Mouse (Mus musculus) heart, postnatal 0 days (tissue): ENCODE results near the gene Mfap3. TPM values are rescaled to one million over a fixed set of nuclear protein-coding genes. Genes with fewer than 3 reads are reported as not detected.
"Not testable (repeated sequence)": the region's sequence is repeated elsewhere in the genome, so short reads cannot be mapped to it uniquely, and the experiment has no call there.

Experiments used
- ATAC-seq: fragments of 200-750 bp; cut with Nextera tagmentation; 2 replicates; pipeline ENCODE4 v1.8.0; 2017; ENCODE audit warnings: low read depth, moderate number of reproducible peaks, moderate library complexity; ENCODE audit not compliant: insufficient read depth
- DNase-seq: peaks from one replicate; pipeline ENCODE4 v3.0.0-alpha.2; 2016; ENCODE audit warnings: low spot score
- H3K27ac ChIP-seq: fragments of 300-500 bp; sonication (generic); 2 replicates; pipeline ENCODE4 v1.5.1; 2014; ENCODE audit warnings: low read depth, mild to moderate bottlenecking
- H3K27me3 ChIP-seq: fragments of 300-500 bp; sonication (generic); 2 replicates; pipeline ENCODE4 v1.6.1; 2014; ENCODE audit warnings: low read length, mixed read lengths; ENCODE audit not compliant: control insufficient read depth, insufficient read depth
- H3K36me3 ChIP-seq: fragments of 300-500 bp; sonication (generic); replicated peaks from 2 replicates; pipeline ENCODE4 v1.6.1; 2014; ENCODE audit warnings: low read length, mixed read lengths; ENCODE audit not compliant: control insufficient read depth, insufficient read depth
- H3K4me1 ChIP-seq: fragments of 300-500 bp; sonication (generic); 2 replicates; pipeline ENCODE4 v1.6.1; 2014; ENCODE audit warnings: antibody characterized with exemption; ENCODE audit not compliant: control insufficient read depth, insufficient read depth
- H3K4me2 ChIP-seq: fragments of 300-500 bp; sonication (generic); 2 replicates; pipeline ENCODE4 v1.6.1; 2014; ENCODE audit warnings: low read depth, mild to moderate bottlenecking, low read length, moderate library complexity
- H3K4me3 ChIP-seq: fragments of 300-500 bp; sonication (generic); 2 replicates; pipeline ENCODE4 v1.5.1; 2014; ENCODE audit warnings: low read depth, low read length
- H3K9ac ChIP-seq: fragments of 300-500 bp; sonication (generic); replicated peaks from 2 replicates; pipeline ENCODE4 v1.6.1; 2014; ENCODE audit warnings: low read depth, low read length, mixed read lengths
- H3K9me3 ChIP-seq: fragments of 300-500 bp; sonication (generic); replicated peaks from 2 replicates; pipeline ENCODE4 v1.6.1; 2016; ENCODE audit warnings: low read length; ENCODE audit not compliant: control insufficient read depth
- CTCF ChIP-seq: IDR thresholded peaks from 2 replicates; pipeline ENCODE4 v1.5.1; 2016; ENCODE audit warnings: antibody characterized with exemption, control low read depth, low read depth
- EP300 ChIP-seq: IDR thresholded peaks from 2 replicates; pipeline ENCODE4 v1.6.1; 2016; ENCODE audit warnings: antibody characterized with exemption, low read depth
- WGBS: fragments of 180-500 bp; shearing (Covaris S2); extraction: QIAGEN DNeasy Blood & Tissue Kit; methylation state at CpG from one replicate; pipeline ENCODE4 v1.1.7; 2014; 5-methylcytosine and 5-hydroxymethylcytosine counted together
- polyA plus RNA-seq: library from polyadenylated mRNA; unstranded; fragments of >200 nt; fragmentation: Nextera tagmentation; extraction: Ambion mirVana; gene quantifications from 2 replicates; pipeline ENCODE4 v1.2.1, GENCODE M21; 2015
- total RNA-seq: library from RNA; depleted of rRNA; stranded (reverse); fragments of >200 nt; gene quantifications from 2 replicates; pipeline ENCODE4 v1.2.3, GENCODE M21; 2014; ENCODE audit warnings: low replicate concordance

Mfap3 gene
- total and polyA plus RNA-seq, 2 experiments from 2014 or later, result 16.3 to 19.5 TPM

GRCm38 (mm10) chr11:57540681-57541080 lies 22.2 kb downstream of the Mfap3 start:
- ATAC-seq, result no peak
- H3K4me1 ChIP-seq, result no peaks in the 10 kb centered on the region
- TF ChIP-seq CTCF (no peak), EP300 (no peak)

DNA sequence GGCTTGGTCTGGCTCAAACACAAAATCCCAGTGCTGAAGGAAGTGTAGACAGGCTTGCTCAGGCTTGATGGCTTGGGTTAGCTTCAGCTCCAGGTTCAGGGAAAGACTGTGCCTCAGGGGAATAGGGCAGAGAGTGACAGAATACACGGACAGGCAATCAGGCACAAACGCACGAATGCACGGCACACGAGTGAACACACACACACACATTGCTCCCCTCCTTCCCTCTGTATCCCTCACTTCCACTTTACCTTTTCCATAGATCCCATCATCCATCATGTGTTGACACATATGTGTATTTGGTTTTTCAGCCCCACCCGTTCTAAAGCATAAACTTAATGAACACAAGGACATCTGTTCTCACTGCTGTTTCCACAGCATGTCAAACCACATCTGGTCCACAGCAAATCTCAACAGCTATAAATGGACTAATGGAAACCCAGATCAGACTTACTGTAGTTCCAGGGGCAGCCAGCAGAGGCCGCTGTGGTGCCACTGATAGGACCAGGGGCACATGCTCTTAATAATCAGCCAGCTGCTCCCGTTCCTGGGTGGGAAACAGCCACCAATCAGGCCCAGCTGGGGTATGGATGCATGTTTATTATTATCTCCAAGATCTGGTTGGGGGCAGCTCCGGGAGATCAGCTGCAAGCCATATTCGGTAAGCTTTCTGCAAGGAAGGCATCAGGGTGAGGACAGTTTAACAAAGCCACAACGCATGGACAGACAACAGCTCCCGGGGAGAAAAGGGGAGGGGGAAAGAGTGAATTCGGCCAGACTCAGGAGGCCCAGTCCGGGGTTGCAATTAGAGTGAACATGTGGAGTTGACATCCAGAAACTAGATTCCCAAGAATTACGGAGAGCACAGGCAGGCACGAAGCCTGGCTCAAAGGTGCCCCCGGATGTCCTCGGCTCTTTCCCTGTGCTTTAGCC lies 30.4 kb downstream of the Mfap3 start:
- ATAC-seq (peak; percentile 44), DNase-seq (peak; percentile 52)
- H3K9ac ChIP-seq, result no peak overlapping the region
- no peaks in the 10 kb centered on the region for H3K4me1 ChIP-seq
- H3K4me2 ChIP-seq, result peak overlapping the region; percentile 13; the same call in 1 of the 2 replicates
- peak; percentile 97 for TF ChIP-seq CTCF
- no peak for TF ChIP-seq EP300
- H3K4me3 ChIP-seq, result no peak overlapping the region
- no peaks in the 10 kb centered on the region for H3K9me3 ChIP-seq
- 39% methylated on average over 18 of the region's 18 CpGs for WGBS
- H3K27ac ChIP-seq, result no peak overlapping the region
- H3K27me3 ChIP-seq, result 0 out of 2 replicates have a peak, but pooled peaks cover 2% of the 10 kb centered on the region
- H3K36me3 ChIP-seq, result no peaks in the 10 kb centered on the region

More at GRCm38 (mm10) chr11:57540681-57541080, 22.2 kb downstream of the Mfap3 start:
- no peak overlapping the region for H3K27ac ChIP-seq
- H3K4me2 ChIP-seq, result no peak overlapping the region
- no peaks in the 10 kb centered on the region for H3K36me3 ChIP-seq
- no peak overlapping the region for H3K4me3 ChIP-seq
- H3K9ac ChIP-seq, result no peak overlapping the region
- H3K9me3 ChIP-seq, result no peaks in the 10 kb centered on the region
- H3K27me3 ChIP-seq, result no peaks in the 10 kb centered on the region
- WGBS, result 85% methylated on average over 2 of the region's 2 CpGs
- no peak for DNase-seq

DNA sequence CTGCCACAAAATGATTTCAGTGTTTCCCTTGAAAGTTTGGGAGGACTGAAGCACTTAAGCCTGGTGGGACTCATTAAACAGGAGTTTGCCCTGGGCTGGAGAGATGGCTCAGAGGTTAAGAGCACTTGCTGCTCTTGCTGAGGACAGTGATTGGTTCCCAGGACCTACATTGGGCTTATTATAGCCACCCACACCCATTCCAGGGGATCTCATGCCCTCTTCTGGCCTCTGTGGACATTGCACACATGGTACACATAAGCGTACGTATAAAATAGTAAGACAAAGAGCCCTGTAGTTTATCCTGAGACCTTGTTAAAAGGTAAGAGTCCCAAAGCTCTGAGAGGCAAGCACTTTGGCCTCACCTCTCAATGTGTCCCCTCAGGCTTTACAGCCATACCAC lies 31.8 kb downstream of the Mfap3 start:
- H3K4me1 ChIP-seq, result no peaks in the 10 kb centered on the region
- no peak for DNase-seq
- no peak for ATAC-seq
- H3K27me3 ChIP-seq, result 0 out of 2 replicates have a peak, but pooled peaks cover 2% of the 10 kb centered on the region
- WGBS, result 92% methylated on average over 2 of the region's 2 CpGs
- no peak overlapping the region for H3K9ac ChIP-seq
- no peak overlapping the region for H3K4me3 ChIP-seq
- TF ChIP-seq EP300, result no peak
- no peak for TF ChIP-seq CTCF
- no peaks in the 10 kb centered on the region for H3K36me3 ChIP-seq
- no peak overlapping the region for H3K4me2 ChIP-seq
- no peaks in the 10 kb centered on the region for H3K9me3 ChIP-seq
- H3K27ac ChIP-seq, result no peak overlapping the region

DNA sequence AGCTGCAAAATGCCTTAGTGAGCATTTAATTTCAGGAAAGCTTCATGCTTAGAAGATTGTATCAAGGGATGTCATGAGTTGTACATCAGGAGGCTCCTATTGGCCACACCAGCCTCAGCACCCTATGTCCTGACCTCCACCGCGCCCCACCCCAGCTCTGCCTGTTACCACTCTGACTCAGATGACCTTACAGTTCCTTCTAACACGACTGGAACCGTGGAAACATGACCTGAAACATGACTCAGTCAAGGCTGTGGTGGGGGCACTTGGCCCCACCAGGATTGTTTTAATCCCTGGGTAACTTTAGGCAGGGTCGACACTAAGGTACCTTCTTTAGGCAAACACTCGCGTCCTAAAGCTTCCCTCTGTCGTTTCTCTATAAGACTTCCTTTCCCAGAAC lies 32.6 kb downstream of the Mfap3 start:
- ATAC-seq (no peak), DNase-seq (no peak)
- Histone ChIP-seq H3K36me3 (no peaks in the 10 kb centered on the region), H3K4me1 (no peaks in the 10 kb centered on the region), H3K4me3 (no peak overlapping the region), H3K27ac (no peak overlapping the region), H3K9me3 (no peaks in the 10 kb centered on the region), H3K9ac (no peak overlapping the region), H3K27me3 (0 out of 2 replicates have a peak, but pooled peaks cover 2% of the 10 kb centered on the region), H3K4me2 (no peak overlapping the region)
- TF ChIP-seq EP300, result no peak
- 78% methylated on average over 8 of the region's 8 CpGs for WGBS

DNA sequence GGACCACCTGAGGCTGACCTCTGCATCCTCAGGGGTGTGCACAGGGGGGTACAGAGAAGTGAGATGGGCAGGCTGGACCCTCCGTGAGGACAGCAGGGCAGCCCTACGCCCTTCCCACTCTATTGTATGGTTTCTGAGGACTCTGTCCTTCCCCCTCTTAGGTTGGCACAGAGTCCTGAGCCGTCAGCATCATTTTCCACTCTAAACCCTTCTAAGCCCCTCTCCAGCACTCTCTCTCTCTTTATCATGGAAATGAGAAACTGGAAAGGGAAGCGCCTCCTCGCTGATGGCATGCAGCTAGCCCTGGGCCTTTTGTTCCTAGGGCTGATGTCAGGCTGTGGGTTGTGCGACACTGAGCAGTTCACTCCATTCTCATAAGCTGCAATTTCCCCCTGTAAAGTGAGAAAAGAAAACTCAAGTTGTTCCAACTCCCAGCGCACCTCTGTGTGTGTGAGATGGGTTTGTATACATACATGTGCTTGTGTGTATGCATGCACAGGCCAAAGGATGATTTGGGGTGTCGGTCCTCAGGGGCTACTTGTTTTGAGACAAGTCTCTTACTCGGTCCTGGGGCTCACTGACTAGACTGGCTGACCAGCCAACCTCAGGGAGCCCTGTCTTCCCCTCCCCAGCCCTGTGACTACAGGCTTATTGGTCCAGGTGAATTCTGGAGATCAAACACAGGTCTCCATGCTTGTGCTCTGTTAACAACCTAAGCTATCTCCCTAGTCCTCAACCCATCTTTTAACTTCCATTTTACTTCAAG lies 34.7 kb downstream of the Mfap3 start:
- no peak overlapping the region for H3K4me3 ChIP-seq
- no peaks in the 10 kb centered on the region for H3K36me3 ChIP-seq
- no peak overlapping the region for H3K9ac ChIP-seq
- ATAC-seq (no peak), DNase-seq (no peak)
- H3K4me2 ChIP-seq, result no peak overlapping the region
- TF ChIP-seq EP300 (no peak), CTCF (no peak)
- no peak overlapping the region for H3K27ac ChIP-seq
- no peaks in the 10 kb centered on the region for H3K9me3 ChIP-seq
- WGBS, result 68% methylated on average over 9 of the region's 9 CpGs
- H3K4me1 ChIP-seq, result no peaks in the 10 kb centered on the region
- 0 out of 2 replicates have a peak, but pooled peaks cover 2% of the 10 kb centered on the region for H3K27me3 ChIP-seq

- H3K9me3 ChIP-seq, H3K36me3 ChIP-seq, H3K4me3 ChIP-seq, H3K4me2 ChIP-seq, H3K27me3 ChIP-seq, H3K4me1 ChIP-seq, H3K9ac ChIP-seq, H3K27ac ChIP-seq, ATAC-seq, DNase-seq: not testable (repeated sequence)
- WGBS, result 85% methylated on average over 9 of the region's 10 CpGs
Measured at GRCm38 (mm10) chr11:57557936-57558335, 39.5 kb downstream of the Mfap3 start.
